Mouse (Mus musculus) myocyte (in vitro differentiated cells): ENCODE results near the gene Dguok. TPM values are rescaled to one million over a fixed set of nuclear protein-coding genes. Genes with fewer than 3 reads are reported as not detected.

Source experiments
- H3K27me3 ChIP-seq: one replicate; pipeline ENCODE4 v1.6.1; 2011; ENCODE audit not compliant: control insufficient read depth, insufficient read depth, insufficient read length
- H3K36me3 ChIP-seq: one replicate; pipeline ENCODE4 v1.6.1; 2011; ENCODE audit not compliant: control insufficient read depth, insufficient read depth
- H3K4me2 ChIP-seq: one replicate; pipeline ENCODE4 v1.6.1; 2011; ENCODE audit warnings: low read depth, control low read depth
- H3K4me3 ChIP-seq: one replicate; pipeline ENCODE4 v1.5.1; 2011; ENCODE audit warnings: mild to moderate bottlenecking, control low read depth, moderate library complexity
- H3K79me2 ChIP-seq: one replicate; pipeline ENCODE4 v1.6.1; 2011; ENCODE audit not compliant: control insufficient read depth, insufficient read depth
- H3ac ChIP-seq: one replicate; pipeline ENCODE4 v1.6.1; 2011; ENCODE audit not compliant: control insufficient read depth, insufficient read length
- CEBPB ChIP-seq: IDR thresholded peaks from 2 replicates; pipeline ENCODE4 v1.6.1; 2011; ENCODE audit warnings: mild to moderate bottlenecking, moderate library complexity; ENCODE audit not compliant: poor library complexity, insufficient read depth, severe bottlenecking
- E2F4 ChIP-seq: IDR thresholded peaks from one replicate; pipeline ENCODE4 v1.6.1; 2011; ENCODE audit warnings: mild to moderate bottlenecking, control low read depth, moderate library complexity; ENCODE audit not compliant: insufficient read depth
- MAX ChIP-seq: IDR thresholded peaks from one replicate; pipeline ENCODE4 v1.6.1; 2011; ENCODE audit warnings: low read depth, mild to moderate bottlenecking, control low read depth
- MYOD1 ChIP-seq, 3 experiments: IDR thresholded peaks; one replicate each; pipeline ENCODE4 v1.6.1; 2011; ENCODE audit warnings: control low read depth in 2 of 3, low read depth in 2 of 3, mild to moderate bottlenecking in 2 of 3, moderate library complexity in 1 of 3; ENCODE audit not compliant: insufficient read length in 2 of 3, control insufficient read depth in 1 of 3
- MYOG ChIP-seq, 3 experiments: IDR thresholded peaks; one replicate each; pipeline ENCODE4 v1.6.1; 2011; ENCODE audit warnings: control low read depth in 2 of 3, low read depth in 2 of 3, mild to moderate bottlenecking in 2 of 3; ENCODE audit not compliant: insufficient read length in 2 of 3, control insufficient read depth in 1 of 3, insufficient read depth in 1 of 3
- POLR2A ChIP-seq: IDR thresholded peaks from one replicate; pipeline ENCODE4 v1.6.1; 2011; ENCODE audit warnings: low read depth, mild to moderate bottlenecking, control low read depth, moderate library complexity; ENCODE audit not compliant: insufficient read length
- POLR2AphosphoS2 ChIP-seq: IDR thresholded peaks from one replicate; pipeline ENCODE4 v1.6.1; 2011; ENCODE audit warnings: low read depth, control low read depth; ENCODE audit not compliant: insufficient read length
- REST ChIP-seq: IDR thresholded peaks from one replicate; pipeline ENCODE4 v1.6.1; 2011; ENCODE audit warnings: mild to moderate bottlenecking, control low read depth, moderate library complexity; ENCODE audit not compliant: insufficient read depth, insufficient read length
- SRF ChIP-seq: IDR thresholded peaks from one replicate; pipeline ENCODE4 v1.6.1; 2011; ENCODE audit warnings: low read depth; ENCODE audit not compliant: control insufficient read depth, insufficient read length
- TCF12 ChIP-seq: IDR thresholded peaks from one replicate; pipeline ENCODE4 v1.6.1; 2011; ENCODE audit warnings: mild to moderate bottlenecking, control low read depth; ENCODE audit not compliant: poor library complexity, insufficient read depth, severe bottlenecking
- TCF3 ChIP-seq: IDR thresholded peaks from one replicate; pipeline ENCODE4 v1.6.1; 2011; ENCODE audit warnings: low read depth, control low read depth; ENCODE audit not compliant: insufficient read length
- USF1 ChIP-seq: IDR thresholded peaks from one replicate; pipeline ENCODE4 v1.6.1; 2011; ENCODE audit warnings: low read depth, mild to moderate bottlenecking, control low read depth, moderate library complexity
- polyA plus RNA-seq: library from polyadenylated mRNA; unstranded; fragments of >200 nt; fragmentation: generic; extraction: Trizol; gene quantifications from one replicate; pipeline ENCODE4 v1.2.1, GENCODE M21; 2012; ENCODE audit warnings: missing spikeins

The Dguok gene
- polyA plus RNA-seq, 1 experiment, result 28.6 TPM

- Histone ChIP-seq H3K27me3 (no peaks in the 10 kb centered on the region), H3ac (no peak overlapping the region), H3K4me3 (peak overlapping the region; percentile 85), H3K36me3 (no peaks in the 10 kb centered on the region), H3K79me2 (peaks cover 66% of the 10 kb centered on the region), H3K4me2 (peak overlapping the region; percentile 86)
- TF ChIP-seq POLR2A, result no peak
- TF ChIP-seq SRF, result no peak
- no peak for TF ChIP-seq USF1
- TF ChIP-seq POLR2AphosphoS2, result no peak
These were observed 68.2 kb downstream of the Dguok start for GRCm38 (mm10) chr6:83438584-83438983.

GRCm38 (mm10) chr6:83437802-83438201, 69.0 kb downstream of the Dguok start:
- Histone ChIP-seq H3K4me3 (no peak overlapping the region), H3K36me3 (no peaks in the 10 kb centered on the region), H3K27me3 (no peaks in the 10 kb centered on the region), H3K4me2 (peak overlapping the region; percentile 86), H3K79me2 (peaks cover 74% of the 10 kb centered on the region), H3ac (no peak overlapping the region)
- TF ChIP-seq POLR2AphosphoS2, result no peak

DNA sequence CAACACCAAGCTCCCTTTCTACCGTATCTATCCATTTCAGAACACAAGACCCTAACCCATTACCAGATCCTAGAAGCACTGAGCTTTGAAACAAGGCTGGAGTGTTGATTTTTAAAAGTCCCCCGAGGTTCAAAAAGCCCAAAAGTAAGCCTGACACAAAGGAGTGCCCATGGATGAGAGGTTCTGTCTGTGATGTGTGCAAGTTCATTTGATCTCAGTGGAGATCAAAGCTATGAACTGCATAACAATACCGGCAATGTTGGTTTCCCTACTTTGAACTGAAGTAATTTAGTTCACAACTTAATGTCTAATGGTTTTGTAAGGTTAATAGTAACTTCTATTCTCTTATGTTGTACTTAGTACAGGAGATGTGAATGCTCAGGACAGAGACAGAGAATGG, 69.5 kb downstream of the Dguok start:
- peaks cover 80% of the 10 kb centered on the region for H3K79me2 ChIP-seq
- H3K4me3 ChIP-seq, result no peak overlapping the region
- H3K4me2 ChIP-seq, result no peak overlapping the region
- H3ac ChIP-seq, result no peak overlapping the region
- TF ChIP-seq POLR2AphosphoS2, result no peak
- no peak for TF ChIP-seq USF1
- TF ChIP-seq TCF3, result no peak
- TF ChIP-seq TCF12, result no peak
- TF ChIP-seq CEBPB, result no peak
- TF ChIP-seq SRF, result no peak
- no peak for TF ChIP-seq MAX
- TF ChIP-seq REST, result no peak
- TF ChIP-seq POLR2A, result no peak
- no peak for TF ChIP-seq E2F4
- no peak for TF ChIP-seq MYOG (IDR thresholded peaks at IDR 0.05; ENCODE audit: control insufficient read depth in 1 of 3, insufficient read depth in 1 of 3, insufficient read length in 2 of 3, low read depth in 2 of 3)
- no peak for TF ChIP-seq MYOD1 (IDR thresholded peaks at IDR 0.05; ENCODE audit: control insufficient read depth in 1 of 3, insufficient read length in 2 of 3, low read depth in 2 of 3)
- H3K36me3 ChIP-seq, result no peaks in the 10 kb centered on the region
- H3K27me3 ChIP-seq, result no peaks in the 10 kb centered on the region

DNA sequence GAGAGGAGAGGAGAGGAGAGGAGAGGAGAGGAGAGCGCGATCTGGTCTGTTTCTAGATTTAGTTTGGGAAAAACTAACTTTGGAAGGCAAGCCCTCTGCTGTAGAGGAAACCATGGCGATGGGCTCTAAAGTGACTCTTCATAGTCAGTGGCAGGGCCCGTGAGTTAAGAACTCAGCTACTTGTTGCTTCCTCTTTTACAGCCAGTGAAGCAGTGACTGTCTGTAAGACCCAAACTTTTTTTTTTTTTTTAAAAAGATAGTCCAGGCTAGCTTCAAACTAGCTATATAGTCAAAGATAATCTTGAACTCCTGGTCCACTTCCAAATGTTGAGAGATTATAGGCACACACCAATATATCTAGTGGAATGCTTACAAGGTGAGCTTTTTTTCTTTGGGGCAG, 70.2 kb downstream of the Dguok start:
- H3K4me2 ChIP-seq, result no peak overlapping the region
- TF ChIP-seq USF1, result no peak
- TF ChIP-seq SRF, result no peak
- TF ChIP-seq POLR2A, result no peak
- no peak for TF ChIP-seq MYOD1 (IDR thresholded peaks at IDR 0.05; ENCODE audit: control insufficient read depth in 1 of 3, insufficient read length in 2 of 3, low read depth in 2 of 3)
- no peak for TF ChIP-seq E2F4
- TF ChIP-seq MYOG (IDR thresholded peaks at IDR 0.05; ENCODE audit: control insufficient read depth in 1 of 3, insufficient read depth in 1 of 3, insufficient read length in 2 of 3, low read depth in 2 of 3), result no peak
- no peak for TF ChIP-seq CEBPB
- TF ChIP-seq TCF3, result no peak
- no peak for TF ChIP-seq MAX
- no peak for TF ChIP-seq REST
- H3ac ChIP-seq, result no peak overlapping the region
- H3K4me3 ChIP-seq, result no peak overlapping the region
- H3K79me2 ChIP-seq, result peaks cover 87% of the 10 kb centered on the region
- no peaks in the 10 kb centered on the region for H3K36me3 ChIP-seq
- H3K27me3 ChIP-seq, result no peaks in the 10 kb centered on the region

DNA sequence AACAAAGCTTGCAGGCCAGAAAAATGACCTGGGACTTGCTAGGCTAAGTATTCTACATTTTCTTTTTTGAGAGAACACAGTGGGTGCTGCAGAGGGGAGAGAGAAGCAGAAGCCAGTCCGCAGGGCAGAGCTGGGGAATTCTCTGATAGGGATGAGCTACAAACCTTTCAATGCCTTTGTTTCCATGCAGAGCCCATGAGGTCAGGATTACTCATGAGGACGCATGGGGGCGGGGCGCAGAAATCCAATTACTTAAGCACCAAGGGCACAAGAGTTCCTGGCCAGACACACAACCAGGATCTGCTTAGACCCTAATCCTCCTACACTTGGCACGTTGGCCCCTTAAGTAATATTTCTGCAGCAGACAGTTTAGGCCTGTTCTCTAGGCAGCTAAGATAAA, 71.6 kb downstream of the Dguok start:
- H3K27me3 ChIP-seq, result no peaks in the 10 kb centered on the region
- H3K36me3 ChIP-seq, result no peaks in the 10 kb centered on the region
- H3ac ChIP-seq, result no peak overlapping the region
- H3K4me3 ChIP-seq, result no peak overlapping the region
- TF ChIP-seq USF1 (no peak), REST (no peak), MYOD1 (IDR thresholded peaks at IDR 0.05; ENCODE audit: control insufficient read depth in 1 of 3, insufficient read length in 2 of 3, low read depth in 2 of 3) (no peak), MYOG (IDR thresholded peaks at IDR 0.05; ENCODE audit: control insufficient read depth in 1 of 3, insufficient read depth in 1 of 3, insufficient read length in 2 of 3, low read depth in 2 of 3) (no peak), POLR2AphosphoS2 (no peak), SRF (no peak), E2F4 (no peak), TCF3 (no peak), POLR2A (no peak), MAX (no peak), CEBPB (no peak), TCF12 (no peak)
- H3K79me2 ChIP-seq, result peaks cover 95% of the 10 kb centered on the region
- H3K4me2 ChIP-seq, result peak overlapping the region; percentile 58

GRCm38 (mm10) chr6:83433546-83433945, 73.2 kb downstream of the Dguok start:
- peaks cover 8% of the 10 kb centered on the region for H3K36me3 ChIP-seq
- no peak overlapping the region for H3ac ChIP-seq
- no peak overlapping the region for H3K4me3 ChIP-seq
- peaks cover 95% of the 10 kb centered on the region for H3K79me2 ChIP-seq
- no peak for TF ChIP-seq E2F4
- TF ChIP-seq TCF12, result no peak
- TF ChIP-seq SRF, result no peak
- no peak for TF ChIP-seq CEBPB
- no peak for TF ChIP-seq POLR2AphosphoS2
- no peak for TF ChIP-seq TCF3
- no peak for TF ChIP-seq MYOD1 (IDR thresholded peaks at IDR 0.05; ENCODE audit: control insufficient read depth in 1 of 3, insufficient read length in 2 of 3, low read depth in 2 of 3)
- TF ChIP-seq POLR2A, result no peak
- TF ChIP-seq MAX, result no peak
- TF ChIP-seq MYOG (IDR thresholded peaks at IDR 0.05; ENCODE audit: control insufficient read depth in 1 of 3, insufficient read depth in 1 of 3, insufficient read length in 2 of 3, low read depth in 2 of 3), result no peak
- no peak for TF ChIP-seq USF1
- no peak overlapping the region for H3K4me2 ChIP-seq
- no peaks in the 10 kb centered on the region for H3K27me3 ChIP-seq
